Mouse (Mus musculus): Measurements from ENCODE around the gene Cntrob. TPM values are rescaled to one million over a fixed set of nuclear protein-coding genes. Genes with fewer than 3 reads are reported as not detected.

Cntrob gene
- polyA plus RNA-seq, 1 experiment from 2014 or later: 39.9 TPM

- 62% methylated on average over 14 of the region's 14 CpGs for WGBS
- peaks cover 5% of the 10 kb centered on the region; the same call in 1 of the 2 replicates for H3K27me3 ChIP-seq (ENCODE audit: low read depth, poor library complexity, severe bottlenecking)
- H3K27ac ChIP-seq (replicated peaks): no peak overlapping the region
- DNase-seq (ENCODE audit: low spot score): no peak
- no peaks in the 10 kb centered on the region for H3K9me3 ChIP-seq (replicated peaks)
- peaks cover 9% of the 10 kb centered on the region for H3K4me1 ChIP-seq
- no peak overlapping the region for H3K4me3 ChIP-seq
- H3K36me3 ChIP-seq: no peaks in the 10 kb centered on the region
Measured at GRCm38 (mm10) chr11:69251135-69251842, 72.3 kb downstream of the Cntrob start.

GRCm38 (mm10) chr11:69250106-69250505, 73.5 kb downstream of the Cntrob start:
- peaks cover 5% of the 10 kb centered on the region; the same call in 1 of the 2 replicates for H3K27me3 ChIP-seq (ENCODE audit: low read depth, poor library complexity, severe bottlenecking)
- H3K4me3 ChIP-seq: no peak overlapping the region
- H3K36me3 ChIP-seq: no peaks in the 10 kb centered on the region
- no peak overlapping the region for H3K27ac ChIP-seq (replicated peaks)
- no peak for DNase-seq (ENCODE audit: low spot score)
- H3K4me1 ChIP-seq: peaks cover 9% of the 10 kb centered on the region
- H3K9me3 ChIP-seq (replicated peaks): no peaks in the 10 kb centered on the region
- WGBS: 87% methylated on average over 5 of the region's 5 CpGs

Other genes with a start within 250 kb of the Cntrob start
- 63.1 and 90.1 TPM in 2 replicates for gene Vamp2, start 235.3 kb downstream of the Cntrob start, polyA plus RNA-seq (2016; fragmentation: Nextera tagmentation; extraction: Ambion mirVana)
- gene Per1, start 228.6 kb downstream of the Cntrob start, polyA plus RNA-seq (2016; fragmentation: Nextera tagmentation; extraction: Ambion mirVana): 6.8 and 7.6 TPM in 2 replicates
- gene Hes7, start 203.4 kb downstream of the Cntrob start, polyA plus RNA-seq (2016; fragmentation: Nextera tagmentation; extraction: Ambion mirVana): 0.07 and 0.09 TPM in 2 replicates
- gene 9130213A22Rik, start 201.2 kb downstream of the Cntrob start, polyA plus RNA-seq (2016; fragmentation: Nextera tagmentation; extraction: Ambion mirVana): 0.07 and 0.14 TPM in 2 replicates
- gene Aloxe3, start 197.9 kb downstream of the Cntrob start, polyA plus RNA-seq (2016; fragmentation: Nextera tagmentation; extraction: Ambion mirVana): 0.17 and 0.25 TPM in 2 replicates
- not detected in 2 replicates for gene Alox12b, start 166.8 kb downstream of the Cntrob start, polyA plus RNA-seq (2016; fragmentation: Nextera tagmentation; extraction: Ambion mirVana)
- 0.04 and 0.06 TPM in 2 replicates for gene Alox8, start 125.9 kb downstream of the Cntrob start, polyA plus RNA-seq (2016; fragmentation: Nextera tagmentation; extraction: Ambion mirVana)
- 0.06 and 0.20 TPM in 2 replicates for gene Gucy2e, start 86.7 kb downstream of the Cntrob start, polyA plus RNA-seq (2016; fragmentation: Nextera tagmentation; extraction: Ambion mirVana)
- 174 and 188 TPM in 2 replicates for gene Trappc1, start 205 bp upstream of the Cntrob start, polyA plus RNA-seq (2016; fragmentation: Nextera tagmentation; extraction: Ambion mirVana)
- gene Kcnab3, start 2.5 kb upstream of the Cntrob start, polyA plus RNA-seq (2016; fragmentation: Nextera tagmentation; extraction: Ambion mirVana): 1.4 and 2.3 TPM in 2 replicates
- gene Rnf227, start 16.7 kb upstream of the Cntrob start, polyA plus RNA-seq (2016; fragmentation: Nextera tagmentation; extraction: Ambion mirVana): 18.1 and 24.6 TPM in 2 replicates
- 41.7 and 50.6 TPM in 2 replicates for gene Chd3, start 45.6 kb upstream of the Cntrob start, polyA plus RNA-seq (2016; fragmentation: Nextera tagmentation; extraction: Ambion mirVana)
- gene Naa38, start 71.7 kb upstream of the Cntrob start, polyA plus RNA-seq (2016; fragmentation: Nextera tagmentation; extraction: Ambion mirVana): 145 and 146 TPM in 2 replicates
- 50.4 and 57.3 TPM in 2 replicates for gene Cyb5d1, start 71.9 kb upstream of the Cntrob start, polyA plus RNA-seq (2016; fragmentation: Nextera tagmentation; extraction: Ambion mirVana)
- gene Tmem88, start 74.5 kb upstream of the Cntrob start, polyA plus RNA-seq (2016; fragmentation: Nextera tagmentation; extraction: Ambion mirVana): 16.9 and 21.4 TPM in 2 replicates
- 31.8 and 37.1 TPM in 2 replicates for gene Kdm6b, start 89.9 kb upstream of the Cntrob start, polyA plus RNA-seq (2016; fragmentation: Nextera tagmentation; extraction: Ambion mirVana)
- 1.2 and 1.9 TPM in 2 replicates for gene Dnah2, start 225.3 kb upstream of the Cntrob start, polyA plus RNA-seq (2016; fragmentation: Nextera tagmentation; extraction: Ambion mirVana)
- gene Efnb3, start 236.4 kb upstream of the Cntrob start, polyA plus RNA-seq (2016; fragmentation: Nextera tagmentation; extraction: Ambion mirVana): 48.8 and 53.9 TPM in 2 replicates

All from midbrain, embryonic 10.5 days (tissue).